Mouse (Mus musculus) olfactory bulb, adult 2 months (tissue): ENCODE measurements around the gene Polg.

Source experiments
- CTCF ChIP-seq: fragments of 200-500 bp; IDR thresholded peaks from 2 replicates; pipeline ENCODE4 v1.5.1; 2012; ENCODE audit warnings: low read depth, mild to moderate bottlenecking, low read length, moderate library complexity; ENCODE audit not compliant: insufficient read depth
- POLR2A ChIP-seq: fragments of 200-500 bp; IDR thresholded peaks from 2 replicates; pipeline ENCODE4 v1.6.1; 2012; ENCODE audit warnings: mild to moderate bottlenecking, low read depth, low read length, moderate library complexity; ENCODE audit not compliant: insufficient read depth

GRCm38 (mm10) chr7:79397446-79397963 is 68.7 kb downstream of the Polg start:
- TF ChIP-seq CTCF, result no peak
- TF ChIP-seq POLR2A, result no peak
